Mouse (Mus musculus): ENCODE data around the gene Ubr4.
A peak's percentile ranks its signal among the peaks of the same experiment; 100 is the strongest.

The Ubr4 gene

GRCm38 (mm10) chr4:139381452-139381845, 29.0 kb downstream of the Ubr4 start:
- no peak for TF ChIP-seq GATA4 (IDR thresholded peaks at IDR 0.05; ENCODE audit: insufficient replicate concordance, low read length)

- no peak for TF ChIP-seq GATA4 (IDR thresholded peaks at IDR 0.05; ENCODE audit: insufficient replicate concordance, low read length)
These were observed 29.8 kb downstream of the Ubr4 start for GRCm38 (mm10) chr4:139382231-139382630.

DNA sequence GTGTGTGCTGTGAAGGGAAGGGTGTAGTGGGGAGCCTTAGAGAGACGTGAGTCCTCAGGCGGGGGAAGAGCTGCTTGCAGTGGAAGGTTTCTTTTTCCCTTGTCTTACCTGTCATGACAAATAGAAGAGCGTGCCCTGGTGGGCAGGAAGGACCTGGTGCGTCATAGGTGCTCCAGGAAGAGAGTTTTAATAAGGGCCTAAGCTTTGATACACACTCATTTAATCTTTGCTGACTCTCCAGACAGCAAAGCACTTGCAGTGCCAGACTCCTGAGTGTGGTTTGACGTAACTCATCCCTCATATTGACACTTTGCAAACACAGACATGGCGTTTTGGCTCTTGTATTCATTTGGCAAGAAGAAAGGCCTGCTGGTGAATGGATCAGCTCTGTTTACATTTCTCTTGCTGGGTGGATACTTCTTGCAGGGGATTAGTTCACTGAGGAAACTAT, 34.5 kb downstream of the Ubr4 start:
- no peak for TF ChIP-seq GATA4 (IDR thresholded peaks at IDR 0.05; ENCODE audit: insufficient replicate concordance, low read length)

- no peak for TF ChIP-seq GATA4 (IDR thresholded peaks at IDR 0.05; ENCODE audit: insufficient replicate concordance, low read length)
These were observed 37.1 kb downstream of the Ubr4 start for GRCm38 (mm10) chr4:139389557-139389956.

DNA sequence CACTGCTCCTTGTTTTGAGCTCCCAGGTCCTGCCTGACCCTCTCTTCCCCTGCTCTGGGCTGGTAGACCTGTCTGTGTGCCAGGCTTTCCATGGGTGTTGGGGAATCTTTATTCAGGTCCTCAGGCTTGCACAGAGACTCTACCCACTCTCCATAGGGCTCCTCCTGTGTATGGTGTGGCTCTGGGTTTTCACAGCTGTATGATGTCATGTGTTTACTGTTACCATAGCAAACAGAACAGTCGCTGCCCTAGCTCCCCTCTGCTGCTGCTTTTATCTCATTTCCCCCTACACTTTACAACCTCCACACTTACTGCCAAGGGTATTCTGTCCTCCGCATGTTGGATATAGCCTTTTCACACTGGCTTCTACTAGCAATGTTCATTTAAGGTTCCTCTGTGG, 43.0 kb downstream of the Ubr4 start:
- no peak for TF ChIP-seq GATA4 (IDR thresholded peaks at IDR 0.05; ENCODE audit: insufficient replicate concordance, low read length)

DNA sequence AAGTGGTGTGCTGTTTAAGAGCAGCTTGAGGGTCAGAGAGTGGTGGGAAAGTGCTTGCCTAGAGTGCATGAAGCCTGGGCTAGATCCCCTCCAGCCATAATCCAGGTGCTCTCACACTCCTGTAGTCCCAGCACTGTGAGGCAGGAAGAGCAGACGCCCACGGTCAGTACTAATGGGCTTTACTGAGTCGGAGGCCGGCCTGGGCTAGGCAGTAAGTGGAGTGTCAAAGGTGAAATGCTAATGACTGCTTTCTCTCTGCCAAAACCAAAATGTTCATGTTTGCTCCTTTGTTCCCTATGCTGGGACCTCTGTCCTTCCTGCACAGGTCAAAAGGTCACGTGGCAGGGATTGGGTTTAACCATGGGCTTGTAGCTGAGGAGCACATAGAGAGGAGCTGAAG, 48.1 kb downstream of the Ubr4 start:
- TF ChIP-seq GATA4 (IDR thresholded peaks at IDR 0.05; ENCODE audit: insufficient replicate concordance, low read length): no peak

DNA sequence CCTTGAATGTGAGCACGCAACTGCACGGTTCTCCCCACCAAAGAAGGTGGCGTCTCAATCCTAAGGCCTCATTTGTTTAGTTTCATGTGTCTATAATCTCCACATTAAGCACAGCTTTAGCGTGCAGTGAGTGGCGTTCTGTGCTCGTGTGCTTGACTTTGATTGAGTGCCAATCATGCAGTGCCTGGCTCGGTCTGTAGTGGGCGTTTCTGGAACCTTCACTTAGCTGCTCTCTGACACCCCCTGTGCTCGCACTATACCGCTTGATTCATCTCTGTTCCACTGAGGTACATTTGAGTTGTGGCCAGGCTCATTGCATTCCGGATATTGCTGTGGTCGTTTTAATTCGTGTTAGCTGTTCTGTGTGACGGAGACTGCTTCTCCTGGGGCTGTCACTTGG, 50.8 kb downstream of the Ubr4 start:
- no peak for TF ChIP-seq GATA4 (IDR thresholded peaks at IDR 0.05; ENCODE audit: insufficient replicate concordance, low read length)

GRCm38 (mm10) chr4:139411351-139411750, 58.9 kb downstream of the Ubr4 start:
- no peak for TF ChIP-seq GATA4 (IDR thresholded peaks at IDR 0.05; ENCODE audit: insufficient replicate concordance, low read length)

DNA sequence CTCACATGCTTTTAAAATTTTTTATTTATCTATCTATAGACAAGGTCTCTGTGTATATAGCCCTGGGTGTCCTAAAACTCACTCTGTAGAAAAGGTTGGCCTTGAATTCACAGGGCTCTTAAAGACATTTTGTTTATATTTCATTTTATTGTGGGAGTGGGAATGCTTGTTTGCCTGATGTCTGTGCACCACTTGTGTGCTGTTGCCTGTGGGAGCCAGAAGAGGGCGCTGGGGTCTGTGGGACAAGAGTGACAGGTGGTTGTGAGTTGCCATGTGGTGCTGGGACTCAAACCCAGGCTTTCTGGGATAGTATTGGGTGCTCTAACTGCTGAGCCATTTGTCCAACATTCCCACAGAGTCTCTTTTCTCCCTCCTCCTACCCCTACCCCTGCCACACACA, 65.5 kb downstream of the Ubr4 start:
- TF ChIP-seq GATA4 (IDR thresholded peaks at IDR 0.05; ENCODE audit: insufficient replicate concordance, low read length): no peak

DNA sequence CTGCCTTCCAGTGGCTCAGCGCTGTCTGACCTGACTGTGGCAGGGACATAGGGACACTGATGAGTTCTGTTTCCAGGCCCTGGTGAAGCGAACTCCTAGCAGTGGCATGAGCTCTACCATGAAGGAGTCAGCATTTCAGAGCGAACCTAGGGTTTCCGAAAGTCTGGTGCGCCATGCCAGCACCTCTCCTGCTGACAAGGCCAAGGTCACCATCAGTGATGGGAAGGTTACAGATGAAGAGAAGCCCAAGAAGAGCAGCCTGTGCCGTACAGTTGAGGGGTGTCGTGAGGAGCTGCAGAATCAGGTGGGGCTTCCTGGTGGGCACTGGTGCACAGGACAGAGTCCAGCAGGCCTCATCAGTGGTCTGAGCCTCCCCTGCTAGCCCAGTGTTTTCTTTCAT, 69.2 kb downstream of the Ubr4 start:
- TF ChIP-seq GATA4 (IDR thresholded peaks at IDR 0.05; ENCODE audit: insufficient replicate concordance, low read length): no peak

DNA sequence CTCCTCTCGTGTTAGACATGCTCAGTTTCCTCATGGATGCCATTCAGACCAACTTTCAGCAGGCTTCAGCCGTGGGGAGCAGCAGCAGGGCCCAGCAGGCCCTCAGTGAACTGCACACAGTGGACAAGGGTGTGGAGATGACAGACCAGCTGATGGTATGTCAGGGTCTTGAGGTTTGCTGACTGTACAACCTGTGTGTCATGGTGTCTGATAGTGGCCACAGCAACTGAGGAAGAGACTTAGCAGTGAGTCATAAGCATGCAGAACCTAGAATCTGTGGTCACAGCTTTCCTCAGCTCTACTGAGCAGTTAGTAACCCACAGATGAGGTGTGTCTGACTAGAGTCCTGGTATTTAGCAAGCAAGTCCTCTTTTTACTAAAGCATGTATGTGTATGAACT, 70.0 kb downstream of the Ubr4 start:
- TF ChIP-seq GATA4 (IDR thresholded peaks at IDR 0.05; ENCODE audit: insufficient replicate concordance, low read length): no peak

- TF ChIP-seq GATA4 (IDR thresholded peaks at IDR 0.05; ENCODE audit: insufficient replicate concordance, low read length): no peak
These were observed 70.9 kb downstream of the Ubr4 start for GRCm38 (mm10) chr4:139423270-139423669.

GRCm38 (mm10) chr4:139430176-139430575, 77.8 kb downstream of the Ubr4 start:
- no peak for TF ChIP-seq GATA4 (IDR thresholded peaks at IDR 0.05; ENCODE audit: insufficient replicate concordance, low read length)

GRCm38 (mm10) chr4:139430891-139431290, 78.5 kb downstream of the Ubr4 start:
- no peak for TF ChIP-seq GATA4 (IDR thresholded peaks at IDR 0.05; ENCODE audit: insufficient replicate concordance, low read length)

GRCm38 (mm10) chr4:139432966-139433765, 80.8 kb downstream of the Ubr4 start:
- peak; percentile 89 for TF ChIP-seq GATA4 (IDR thresholded peaks at IDR 0.05; ENCODE audit: insufficient replicate concordance, low read length)

DNA sequence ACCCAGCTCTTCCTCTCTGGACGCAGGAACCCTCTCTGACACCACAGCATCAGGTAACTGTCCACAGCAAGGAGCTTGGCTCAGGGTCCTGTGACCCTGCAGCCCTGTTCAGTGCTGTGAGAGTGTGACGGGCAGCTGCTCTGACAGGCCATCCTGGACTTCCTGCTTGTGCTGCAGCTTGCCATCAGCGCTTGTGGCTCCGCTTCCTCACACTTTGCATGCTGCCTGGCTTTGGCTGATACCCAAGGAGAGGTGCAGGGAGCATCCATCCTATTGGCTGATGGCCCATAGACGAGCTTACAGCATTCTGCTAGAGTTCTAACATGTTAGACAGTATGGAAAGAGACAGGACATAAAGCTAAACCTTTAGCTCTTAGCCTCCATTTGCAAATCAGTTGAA, 88.8 kb downstream of the Ubr4 start:
- TF ChIP-seq GATA4 (IDR thresholded peaks at IDR 0.05; ENCODE audit: insufficient replicate concordance, low read length): no peak

- TF ChIP-seq GATA4 (IDR thresholded peaks at IDR 0.05; ENCODE audit: insufficient replicate concordance, low read length): no peak
These were observed 89.4 kb downstream of the Ubr4 start for GRCm38 (mm10) chr4:139441806-139442205.

Measured in liver, adult (tissue).